Mouse (Mus musculus) brain, embryonic 14.5 days (tissue): ENCODE results near the gene Wwox. TPM values are rescaled to one million over a fixed set of nuclear protein-coding genes. Genes with fewer than 3 reads are reported as not detected.

Experiments used
- DNase-seq: peaks from one replicate; pipeline ENCODE4 v3.0.0-alpha.2; 2011; ENCODE audit warnings: low read depth
- CTCF ChIP-seq: fragments of 200-500 bp; IDR thresholded peaks from 2 replicates; pipeline ENCODE4 v1.5.1; 2012; ENCODE audit warnings: inconsistent platforms, mild to moderate bottlenecking, moderate library complexity, borderline replicate concordance; ENCODE audit not compliant: insufficient read depth, insufficient read length; ENCODE audit errors: extremely low read depth
- POLR2A ChIP-seq: fragments of 200-500 bp; IDR thresholded peaks from 2 replicates; pipeline ENCODE4 v1.6.1; 2012; ENCODE audit warnings: mild to moderate bottlenecking, inconsistent platforms, borderline replicate concordance; ENCODE audit not compliant: poor library complexity, insufficient read depth, insufficient read length, severe bottlenecking; ENCODE audit errors: extremely low read depth
- polyA plus RNA-seq: library from polyadenylated mRNA; depleted of rRNA; stranded (reverse); fragments of >200 nt; gene quantifications from 2 replicates; pipeline ENCODE4 v1.2.3, GENCODE M21; 2012

Wwox gene
- polyA plus RNA-seq, 1 experiment = 11.0 TPM

GRCm38 (mm10) chr8:114440205-114440589 lies 742 bp downstream of the Wwox start:
- no peak for TF ChIP-seq POLR2A
- peak; percentile 16; the same call in 1 of the 2 replicates for TF ChIP-seq CTCF
- DNase-seq = no peak

GRCm38 (mm10) chr8:114441616-114442015 lies 2.2 kb downstream of the Wwox start:
- TF ChIP-seq POLR2A = no peak
- peak; percentile 49; the same call in 1 of the 2 replicates for TF ChIP-seq CTCF
- DNase-seq = no peak

GRCm38 (mm10) chr8:114446884-114447283 lies 7.4 kb downstream of the Wwox start:
- DNase-seq = no peak
- TF ChIP-seq POLR2A = no peak
- TF ChIP-seq CTCF = no peak

- DNase-seq = no peak
- TF ChIP-seq CTCF = no peak
- TF ChIP-seq POLR2A = no peak
Measured at GRCm38 (mm10) chr8:114452278-114452677, 12.8 kb downstream of the Wwox start.

- peak; percentile 72; the same call in 1 of the 2 replicates for TF ChIP-seq CTCF
- TF ChIP-seq POLR2A = no peak
- DNase-seq = peak; percentile 92
Measured at GRCm38 (mm10) chr8:114452781-114453221, 13.3 kb downstream of the Wwox start.

- DNase-seq = no peak
- TF ChIP-seq POLR2A (no peak), CTCF (no peak)
Measured at GRCm38 (mm10) chr8:114455302-114455701, 15.8 kb downstream of the Wwox start.

- no peak for DNase-seq
- TF ChIP-seq POLR2A (no peak), CTCF (no peak)
Measured at GRCm38 (mm10) chr8:114455953-114456352, 16.5 kb downstream of the Wwox start.

- peak; percentile 72 for DNase-seq
- TF ChIP-seq CTCF (no peak), POLR2A (no peak)
Measured at GRCm38 (mm10) chr8:114458113-114458784, 18.8 kb downstream of the Wwox start.

GRCm38 (mm10) chr8:114460600-114460999 lies 21.1 kb downstream of the Wwox start:
- TF ChIP-seq CTCF (peak; percentile 21; the same call in 1 of the 2 replicates), POLR2A (no peak)
- no peak for DNase-seq

- DNase-seq = no peak
- TF ChIP-seq CTCF (no peak), POLR2A (no peak)
Measured at GRCm38 (mm10) chr8:114462591-114462990, 23.1 kb downstream of the Wwox start.

- no peak for DNase-seq
- no peak for TF ChIP-seq CTCF
- TF ChIP-seq POLR2A = no peak
Measured at GRCm38 (mm10) chr8:114463305-114463704, 23.9 kb downstream of the Wwox start.

- TF ChIP-seq POLR2A (no peak), CTCF (no peak)
- DNase-seq = peak; percentile 85
Measured at GRCm38 (mm10) chr8:114468526-114469207, 29.2 kb downstream of the Wwox start.

- TF ChIP-seq POLR2A (no peak), CTCF (0 out of 2 replicates have a peak, but pooled peaks have one; percentile 17)
Measured at GRCm38 (mm10) chr8:114469208-114469590, 29.7 kb downstream of the Wwox start.

More at GRCm38 (mm10) chr8:114469208-114469590, 29.7 kb downstream of the Wwox start:
- no peak for DNase-seq
